Mouse (Mus musculus) MEL (cell line): ENCODE data around the gene Cwc25.
A peak's percentile ranks its signal among the peaks of the same experiment; 100 is the strongest.

Experiments
- CTCF ChIP-seq, 3 experiments: IDR thresholded peaks in 2 of 3; conservative IDR thresholded peaks in 1 of 3; 2 replicates each; pipeline ENCODE4 v1.5.1; 2011 to 2012; ENCODE audit warnings: low read length in 3 of 3, low read depth in 2 of 3, mild to moderate bottlenecking in 2 of 3, improper control_type of control experiment in 1 of 3, inconsistent platforms in 1 of 3, mixed read lengths in 1 of 3, moderate library complexity in 1 of 3; ENCODE audit not compliant: control insufficient read depth in 1 of 3, insufficient read depth in 1 of 3, poor library complexity in 1 of 3, severe bottlenecking in 1 of 3
- GATA1 ChIP-seq: IDR thresholded peaks from 2 replicates; pipeline ENCODE4 v1.6.1; 2011; ENCODE audit warnings: low read depth, low read length, improper control_type of control experiment
- MAX ChIP-seq: IDR thresholded peaks from 2 replicates; pipeline ENCODE4 v1.6.1; 2011; ENCODE audit warnings: low read length, improper control_type of control experiment
- MEF2A ChIP-seq: IDR thresholded peaks from 2 replicates; pipeline ENCODE4 v1.6.1; 2014; ENCODE audit warnings: low read depth, mild to moderate bottlenecking, inconsistent platforms, low read length, improper control_type of control experiment; ENCODE audit not compliant: poor library complexity, insufficient replicate concordance, severe bottlenecking; ENCODE audit errors: extremely low read depth
- MXI1 ChIP-seq: IDR thresholded peaks from 2 replicates; pipeline ENCODE4 v1.6.1; 2011; ENCODE audit warnings: mild to moderate bottlenecking, low read depth, low read length, improper control_type of control experiment
- NRF1 ChIP-seq: IDR thresholded peaks from 2 replicates; pipeline ENCODE4 v1.6.1; 2014; ENCODE audit warnings: low read depth, mild to moderate bottlenecking, inconsistent platforms, low read length, improper control_type of control experiment, moderate library complexity; ENCODE audit not compliant: poor library complexity, insufficient read depth, severe bottlenecking
- POLR2A ChIP-seq, 2 experiments: IDR thresholded peaks; 2 replicates each; pipeline ENCODE4 v1.6.1; 2011 to 2012; ENCODE audit warnings: low read length in 2 of 2, mild to moderate bottlenecking in 2 of 2, control low read depth in 1 of 2, improper control_type of control experiment in 1 of 2, low read depth in 1 of 2, moderate library complexity in 1 of 2; ENCODE audit not compliant: control insufficient read depth in 1 of 2, insufficient read depth in 1 of 2, poor library complexity in 1 of 2
- POLR2AphosphoS5 ChIP-seq: IDR thresholded peaks from 2 replicates; pipeline ENCODE4 v1.6.1; 2012; ENCODE audit warnings: low read depth, borderline replicate concordance, mild to moderate bottlenecking, inconsistent platforms, low read length, moderate library complexity, mixed read lengths
- RCOR1 ChIP-seq: IDR thresholded peaks from 2 replicates; pipeline ENCODE4 v1.6.1; 2012; ENCODE audit warnings: low read depth, mild to moderate bottlenecking, inconsistent platforms, low read length, improper control_type of control experiment
- TAL1 ChIP-seq: IDR thresholded peaks from 2 replicates; pipeline ENCODE4 v1.6.1; 2012; ENCODE audit warnings: mild to moderate bottlenecking, inconsistent platforms, low read length, moderate library complexity, mixed read lengths
- TCF12 ChIP-seq: IDR thresholded peaks from 2 replicates; pipeline ENCODE4 v1.6.1; 2014; ENCODE audit warnings: low read depth, mild to moderate bottlenecking, inconsistent platforms, low read length, improper control_type of control experiment, moderate library complexity
- ZKSCAN1 ChIP-seq: IDR thresholded peaks from 2 replicates; pipeline ENCODE4 v1.6.1; 2012; ENCODE audit warnings: low read depth, mild to moderate bottlenecking, inconsistent platforms, low read length, improper control_type of control experiment, moderate library complexity
- ZNF384 ChIP-seq: IDR thresholded peaks from 2 replicates; pipeline ENCODE4 v1.6.1; 2012; ENCODE audit warnings: low read depth, mild to moderate bottlenecking, inconsistent platforms, low read length, improper control_type of control experiment

GRCm38 (mm10) chr11:97700003-97700745 is 66.2 kb downstream of the Cwc25 start, which contains the start of gene Pcgf2:
- peak; percentile 70 for TF ChIP-seq MAX
- 0 out of 2 replicates have a peak, but pooled peaks have one; percentile 10 for TF ChIP-seq NRF1
- TF ChIP-seq CTCF (IDR thresholded peaks at IDR 0.05 in 2 of 3, conservative IDR thresholded peaks at IDR 0.05 in 1 of 3; ENCODE audit: control insufficient read depth in 1 of 3, insufficient read depth in 1 of 3, low read depth in 2 of 3, low read length in 3 of 3, poor library complexity in 1 of 3, severe bottlenecking in 1 of 3): no peak
- TF ChIP-seq RCOR1: 0 out of 2 replicates have a peak, but pooled peaks have one; percentile 15
- peak; percentile 34 to 42; a peak in 2 of 4 replicates for TF ChIP-seq POLR2A (IDR thresholded peaks at IDR 0.05; ENCODE audit: control insufficient read depth in 1 of 2, insufficient read depth in 1 of 2, low read depth in 1 of 2, low read length in 2 of 2, poor library complexity in 1 of 2)
- no peak for TF ChIP-seq TAL1
- no peak for TF ChIP-seq MEF2A
- no peak for TF ChIP-seq POLR2AphosphoS5
- peak; percentile 30 for TF ChIP-seq MXI1
- no peak for TF ChIP-seq ZKSCAN1
- TF ChIP-seq ZNF384: 0 out of 2 replicates have a peak, but pooled peaks have one; percentile 10
- TF ChIP-seq GATA1: no peak
- peak; percentile 20 for TF ChIP-seq TCF12
